Mouse (Mus musculus) heart, embryonic 16.5 days (tissue): ENCODE measurements at regions not wholly inside any gene's neighbourhood (a gene's known extent, or its start where the extent isn't known, plus 50 kb on each side); places are given as distances from the start of the nearest gene placed in this dataset.

Experiments
- ATAC-seq: fragments of 200-750 bp; cut with Nextera tagmentation; replicated peaks from 2 replicates; pipeline ENCODE4 v1.8.0; 2017; ENCODE audit warnings: moderate number of reproducible peaks; ENCODE audit not compliant: insufficient read depth, low FRiP score; ENCODE audit errors: extremely low read depth
- H3K27ac ChIP-seq: fragments of 300-500 bp; sonication (generic); 2 replicates; pipeline ENCODE4 v1.5.1; 2014; ENCODE audit warnings: mild to moderate bottlenecking, low read length, control low read depth, moderate library complexity
- H3K27me3 ChIP-seq: fragments of 300-500 bp; sonication (generic); 2 replicates; pipeline ENCODE4 v1.6.1; 2014; ENCODE audit warnings: low read length, mixed read lengths; ENCODE audit not compliant: control insufficient read depth, insufficient read depth
- H3K36me3 ChIP-seq: fragments of 300-500 bp; sonication (generic); 2 replicates; pipeline ENCODE4 v1.6.1; 2014; ENCODE audit not compliant: control insufficient read depth, insufficient read depth
- H3K4me1 ChIP-seq: fragments of 300-500 bp; sonication (generic); 2 replicates; pipeline ENCODE4 v1.6.1; 2014; ENCODE audit warnings: low read length, mixed read lengths; ENCODE audit not compliant: control insufficient read depth, insufficient read depth
- H3K4me2 ChIP-seq: fragments of 300-500 bp; sonication (generic); 2 replicates; pipeline ENCODE4 v1.6.1; 2014; ENCODE audit warnings: low read depth, mild to moderate bottlenecking, control low read depth, low read length
- H3K4me3 ChIP-seq: fragments of 300-500 bp; sonication (generic); 2 replicates; pipeline ENCODE4 v1.5.1; 2014; ENCODE audit warnings: mild to moderate bottlenecking, control low read depth, low read length
- H3K9ac ChIP-seq: fragments of 300-500 bp; sonication (generic); 2 replicates; pipeline ENCODE4 v1.6.1; 2014; ENCODE audit warnings: low read length, control low read depth
- H3K9me3 ChIP-seq: fragments of 300-500 bp; sonication (generic); replicated peaks from 2 replicates; pipeline ENCODE4 v1.6.1; 2016; ENCODE audit warnings: low read length; ENCODE audit not compliant: control insufficient read depth
- WGBS: fragments of 180-500 bp; shearing (Covaris S2); extraction: QIAGEN DNeasy Blood & Tissue Kit; methylation state at CpG from one replicate; pipeline ENCODE4 v1.1.7; 2014; 5-methylcytosine and 5-hydroxymethylcytosine counted together

DNA sequence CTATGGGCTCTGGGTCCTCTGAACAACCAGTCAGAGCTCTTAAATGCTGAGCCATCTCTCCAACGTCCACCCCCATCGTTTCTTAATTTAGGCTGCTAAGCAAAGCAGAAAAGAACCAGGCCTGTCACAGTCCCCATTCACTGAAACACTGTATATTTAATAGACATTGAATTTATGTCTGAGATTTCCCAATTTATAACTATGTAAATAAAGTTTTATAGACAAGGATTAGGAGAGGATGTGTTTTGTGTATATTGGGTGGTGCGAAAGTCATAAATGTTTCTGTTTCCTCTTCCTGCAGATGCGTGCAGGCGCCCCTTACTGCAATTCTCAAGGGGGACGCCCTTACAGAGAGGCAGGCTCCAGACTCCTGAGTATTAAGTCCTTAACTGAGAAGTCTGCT lies 314.7 kb upstream of the Adgrl2 start:
- Histone ChIP-seq H3K36me3 (no peaks in the 10 kb centered on the region), H3K4me1 (peaks cover 4% of the 10 kb centered on the region; the same call in 1 of the 2 replicates), H3K9ac (no peak overlapping the region), H3K9me3 (no peaks in the 10 kb centered on the region), H3K4me3 (no peak overlapping the region), H3K27ac (no peak overlapping the region), H3K27me3 (no peaks in the 10 kb centered on the region), H3K4me2 (no peak overlapping the region)
- ATAC-seq = no peak
- 57% methylated on average over 6 of the region's 6 CpGs for WGBS

DNA sequence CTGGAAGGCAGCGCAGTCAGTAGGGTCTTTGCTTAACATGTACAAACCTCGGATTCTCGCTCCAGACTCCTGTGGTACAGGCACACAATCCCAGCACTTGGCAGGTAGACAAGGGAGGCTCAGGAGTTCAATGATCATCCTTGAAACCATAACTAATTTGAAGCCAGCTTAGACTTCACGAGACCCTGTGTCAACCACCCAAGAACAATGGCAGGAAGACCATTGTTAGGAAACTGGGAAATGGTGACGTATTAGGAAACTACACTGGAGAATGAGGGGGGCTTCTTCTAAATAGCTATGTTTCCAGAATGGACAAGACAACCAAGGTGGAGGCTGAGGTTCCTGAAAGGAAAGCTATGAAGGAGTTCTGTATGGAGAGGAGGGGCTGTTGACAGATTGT lies 313.1 kb upstream of the Adgrl2 start:
- Histone ChIP-seq H3K9ac (no peak overlapping the region), H3K27me3 (no peaks in the 10 kb centered on the region), H3K27ac (no peak overlapping the region; the same call in 1 of the 2 replicates), H3K4me3 (no peak overlapping the region), H3K9me3 (no peaks in the 10 kb centered on the region), H3K4me1 (peaks cover 4% of the 10 kb centered on the region; the same call in 1 of the 2 replicates), H3K4me2 (no peak overlapping the region), H3K36me3 (no peaks in the 10 kb centered on the region)
- ATAC-seq = no peak
- 89% methylated on average over 5 of the region's 5 CpGs for WGBS

DNA sequence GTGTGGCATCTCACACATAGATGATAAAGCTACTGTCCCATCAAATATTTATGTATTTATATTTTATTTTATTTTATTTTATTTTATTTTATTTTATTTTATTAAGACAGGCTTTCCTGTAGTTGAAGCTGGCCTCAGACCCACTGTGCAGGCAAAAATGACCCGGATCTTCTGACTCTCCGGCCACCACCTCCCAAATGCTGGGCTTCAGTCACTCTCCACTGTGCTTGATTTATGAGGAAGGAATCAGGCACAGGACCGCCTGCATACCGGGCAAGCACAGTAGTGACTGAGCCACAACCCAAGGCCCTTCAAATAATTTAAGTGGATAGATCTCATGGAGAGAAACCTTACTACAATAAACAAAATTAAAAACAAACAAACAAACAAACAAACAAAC lies 309.6 kb upstream of the Adgrl2 start:
- H3K9me3 ChIP-seq = no peaks in the 10 kb centered on the region
- H3K27ac ChIP-seq = no peak overlapping the region
- no peaks in the 10 kb centered on the region for H3K36me3 ChIP-seq
- H3K4me3 ChIP-seq = no peak overlapping the region
- no peaks in the 10 kb centered on the region for H3K4me1 ChIP-seq
- H3K27me3 ChIP-seq = no peaks in the 10 kb centered on the region
- no peak for ATAC-seq
- H3K4me2 ChIP-seq = no peak overlapping the region
- 69% methylated on average over 4 of the region's 4 CpGs for WGBS
- no peak overlapping the region for H3K9ac ChIP-seq

DNA sequence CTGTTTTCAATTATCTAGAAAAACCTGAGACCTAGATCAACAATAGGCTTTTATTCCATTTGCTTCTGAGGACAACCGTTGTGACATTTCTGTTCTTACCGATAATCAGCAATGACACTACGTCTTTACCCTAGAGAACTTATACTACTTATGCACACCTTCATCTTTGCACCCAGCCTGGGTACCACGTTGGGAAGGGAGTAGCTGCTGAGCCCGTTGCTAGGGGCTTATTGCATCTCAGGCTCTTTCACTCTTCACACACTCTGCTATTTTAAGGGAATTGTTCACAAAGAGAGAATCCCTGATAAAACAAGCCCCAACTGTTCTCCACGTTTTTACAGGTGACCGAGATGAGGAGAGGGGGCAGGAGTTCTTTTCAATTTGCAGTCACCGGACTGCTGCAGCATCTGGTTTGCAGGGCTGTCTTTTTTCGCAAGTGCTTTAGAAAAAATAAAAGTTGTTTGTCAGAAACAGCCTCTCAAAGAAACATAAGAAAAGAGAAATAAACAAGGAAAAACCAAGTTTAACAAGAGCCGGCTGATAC lies 306.1 kb upstream of the Adgrl2 start:
- Histone ChIP-seq H3K4me2 (no peak overlapping the region), H3K27me3 (no peaks in the 10 kb centered on the region), H3K27ac (no peak overlapping the region), H3K36me3 (no peaks in the 10 kb centered on the region), H3K4me3 (no peak overlapping the region), H3K4me1 (no peaks in the 10 kb centered on the region), H3K9ac (no peak overlapping the region), H3K9me3 (no peaks in the 10 kb centered on the region)
- 77% methylated on average over 10 of the region's 10 CpGs for WGBS
- no peak for ATAC-seq

DNA sequence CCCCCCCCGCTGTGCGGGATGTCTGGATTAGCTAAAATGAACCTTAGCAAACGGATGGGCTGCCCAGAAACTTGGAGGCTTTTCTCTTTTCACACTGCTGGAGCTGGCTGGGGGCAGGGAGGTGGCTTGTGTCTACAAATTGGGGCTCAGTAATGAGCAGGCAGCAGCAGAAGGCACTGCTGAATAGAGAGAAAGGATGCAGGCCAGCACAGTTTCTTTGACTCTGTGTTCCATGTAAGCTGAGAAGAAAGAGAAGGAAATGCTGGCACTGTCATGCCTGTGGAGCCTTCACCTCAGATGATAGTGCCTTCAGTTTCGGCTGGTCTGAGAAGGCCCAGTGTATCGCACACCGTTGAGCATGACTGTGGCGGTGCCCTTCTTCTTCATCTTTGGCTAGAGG lies 305.6 kb upstream of the Adgrl2 start:
- H3K4me2 ChIP-seq = no peak overlapping the region

GRCm38 (mm10) chr3:149295257-149295831 lies 305.0 kb upstream of the Adgrl2 start:
- Histone ChIP-seq H3K4me1 (no peaks in the 10 kb centered on the region), H3K9me3 (no peaks in the 10 kb centered on the region), H3K36me3 (no peaks in the 10 kb centered on the region), H3K4me3 (no peak overlapping the region), H3K27ac (no peak overlapping the region), H3K27me3 (no peaks in the 10 kb centered on the region), H3K4me2 (no peak overlapping the region), H3K9ac (no peak overlapping the region)
- 86% methylated on average over 10 of the region's 10 CpGs for WGBS
- ATAC-seq = no peak

More for the DNA sequence above, 305.6 kb upstream of the Adgrl2 start:
- Histone ChIP-seq H3K36me3 (no peaks in the 10 kb centered on the region), H3K9me3 (no peaks in the 10 kb centered on the region), H3K9ac (no peak overlapping the region), H3K4me1 (no peaks in the 10 kb centered on the region), H3K27me3 (no peaks in the 10 kb centered on the region), H3K27ac (no peak overlapping the region), H3K4me3 (no peak overlapping the region)
- 91% methylated on average over 5 of the region's 7 CpGs for WGBS
- ATAC-seq = no peak

- 67% methylated on average over 4 of the region's 4 CpGs for WGBS
- Histone ChIP-seq H3K4me2 (no peak overlapping the region), H3K4me1 (no peaks in the 10 kb centered on the region), H3K27me3 (no peaks in the 10 kb centered on the region), H3K27ac (no peak overlapping the region), H3K4me3 (no peak overlapping the region), H3K9ac (no peak overlapping the region), H3K36me3 (no peaks in the 10 kb centered on the region), H3K9me3 (no peaks in the 10 kb centered on the region)
- ATAC-seq = no peak
Measured at GRCm38 (mm10) chr3:149294445-149294844, 304.1 kb upstream of the Adgrl2 start.

GRCm38 (mm10) chr3:149292459-149292858 lies 302.1 kb upstream of the Adgrl2 start:
- no peaks in the 10 kb centered on the region for H3K9me3 ChIP-seq
- H3K27me3 ChIP-seq = no peaks in the 10 kb centered on the region
- no peak overlapping the region for H3K9ac ChIP-seq
- H3K4me2 ChIP-seq = no peak overlapping the region
- WGBS = 92% methylated on average over 3 of the region's 3 CpGs
- H3K4me3 ChIP-seq = no peak overlapping the region
- H3K4me1 ChIP-seq = no peaks in the 10 kb centered on the region
- no peaks in the 10 kb centered on the region for H3K36me3 ChIP-seq
- no peak overlapping the region for H3K27ac ChIP-seq
- ATAC-seq = no peak

GRCm38 (mm10) chr3:149291473-149291872 lies 301.1 kb upstream of the Adgrl2 start:
- no peaks in the 10 kb centered on the region for H3K9me3 ChIP-seq
- H3K4me3 ChIP-seq = no peak overlapping the region
- H3K9ac ChIP-seq = no peak overlapping the region
- ATAC-seq = no peak
- no peaks in the 10 kb centered on the region for H3K27me3 ChIP-seq
- H3K4me2 ChIP-seq = no peak overlapping the region
- no peaks in the 10 kb centered on the region for H3K36me3 ChIP-seq
- 66% methylated on average over 7 of the region's 7 CpGs for WGBS
- no peak overlapping the region for H3K27ac ChIP-seq
- no peaks in the 10 kb centered on the region for H3K4me1 ChIP-seq
